Mouse (Mus musculus) adrenal gland, adult 8-10 months (tissue): ENCODE data around the gene Pbld2. TPM values are rescaled to one million over a fixed set of nuclear protein-coding genes. Genes with fewer than 3 reads are reported as not detected.

ENCODE experiments used
- DNase-seq: peaks from one replicate; pipeline ENCODE4 v3.0.0; 2022
- total RNA-seq, 4 experiments: library from RNA; stranded (reverse); gene quantifications; 2 replicates each; pipeline ENCODE4 v1.2.4; 2022

The Pbld2 gene
- total RNA-seq, 4 experiments from 2014 or later: 4.4 to 6.3 (median 5.1) TPM

DNA sequence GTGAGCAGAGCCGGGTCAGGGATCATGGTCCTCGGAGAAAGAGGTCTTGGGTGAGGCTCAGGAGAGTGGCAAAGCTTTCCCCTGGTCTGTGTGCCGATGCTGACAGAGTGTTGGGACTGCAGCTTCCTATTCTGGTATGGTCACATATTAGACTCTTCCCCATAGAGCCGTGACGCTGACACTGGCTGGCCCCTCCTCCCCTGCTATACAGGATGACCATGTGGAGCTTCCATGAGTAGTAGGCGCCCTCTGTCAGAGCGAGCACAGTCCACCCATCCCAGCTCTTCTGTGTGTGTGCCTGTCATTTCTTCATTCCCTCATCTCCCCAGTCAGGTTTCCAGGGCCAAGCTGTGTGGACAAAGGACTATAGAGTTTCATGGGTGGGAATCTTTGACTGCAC, 39.2 kb downstream of the Pbld2 start:
- no peak for DNase-seq

DNA sequence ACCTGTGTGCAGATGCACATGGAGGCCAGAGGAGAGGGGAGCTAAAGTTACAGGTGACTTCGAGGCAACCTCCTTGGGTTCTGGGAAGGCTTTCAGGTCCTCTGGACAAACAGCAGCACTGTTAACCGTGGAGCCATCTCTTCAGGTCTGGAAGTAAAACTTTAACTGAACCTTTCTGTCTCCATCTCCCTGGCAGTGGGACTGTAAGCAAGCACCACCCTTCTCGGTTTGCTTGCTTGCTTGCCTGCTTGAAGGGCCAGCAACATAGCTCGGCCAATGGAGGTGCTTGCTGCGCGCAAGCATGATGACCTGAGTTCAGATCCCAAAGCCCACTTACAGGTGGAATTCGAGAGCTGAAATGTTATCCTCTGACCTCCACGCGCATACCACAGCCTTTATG, 40.4 kb downstream of the Pbld2 start:
- no peak for DNase-seq

DNA sequence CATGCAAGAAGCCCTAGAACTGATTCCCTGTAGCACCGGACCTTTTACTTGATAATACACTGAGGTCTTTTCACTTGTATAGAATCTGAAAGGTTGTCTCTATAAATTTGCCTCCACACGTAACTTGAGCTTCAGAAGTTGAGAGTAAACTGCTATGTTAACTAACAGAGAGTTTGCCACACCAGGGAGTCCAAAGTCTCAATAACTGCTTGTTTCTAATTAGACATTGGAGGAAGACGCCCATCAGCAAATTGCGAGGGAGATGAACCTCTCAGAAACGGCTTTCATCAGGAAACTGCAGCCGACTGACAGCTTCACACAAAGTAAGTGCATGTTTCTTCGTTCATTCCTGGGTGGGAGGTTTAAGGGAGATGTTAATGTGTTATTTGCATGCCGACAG, 41.4 kb downstream of the Pbld2 start:
- DNase-seq: no peak

DNA sequence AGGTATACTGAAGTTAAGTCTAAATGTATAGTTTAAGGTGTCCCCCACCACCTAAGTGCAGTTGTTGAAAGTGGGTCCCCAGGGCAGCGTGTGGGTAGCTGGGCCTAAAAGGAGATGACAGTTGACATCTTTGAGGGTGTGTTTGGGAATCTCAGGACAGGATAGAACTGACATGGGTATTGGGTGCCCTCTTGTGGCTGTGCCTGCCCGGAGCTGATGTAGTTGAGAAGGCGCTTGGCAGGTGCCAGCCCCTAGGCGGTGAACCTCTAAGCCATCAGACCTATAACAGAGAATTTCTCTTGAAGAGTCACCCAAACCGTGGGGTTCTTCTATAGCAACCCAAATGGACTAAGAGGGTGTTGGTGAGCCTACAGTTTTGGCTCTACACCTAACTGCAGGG, 41.9 kb downstream of the Pbld2 start:
- peak; percentile 66 for DNase-seq

DNA sequence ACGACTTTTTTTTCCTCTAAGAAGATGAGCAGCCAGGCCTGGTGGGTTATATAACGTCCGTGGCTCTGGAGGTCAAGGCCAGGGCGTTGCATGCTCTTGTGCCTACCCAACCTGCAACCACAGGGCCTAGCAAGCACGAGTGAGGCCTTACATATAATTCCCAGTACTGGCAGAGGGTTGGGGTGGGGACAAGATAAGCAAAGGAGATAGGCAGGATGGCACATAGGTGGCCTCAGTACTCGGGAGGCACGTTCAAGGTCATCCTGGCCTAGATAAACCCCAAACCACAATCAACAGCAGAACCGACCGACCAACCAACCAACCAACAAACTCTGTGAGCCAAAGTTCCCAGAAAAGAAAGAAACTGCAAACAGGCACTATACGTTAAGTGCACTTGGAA, 62.2 kb downstream of the Pbld2 start:
- no peak for DNase-seq

DNA sequence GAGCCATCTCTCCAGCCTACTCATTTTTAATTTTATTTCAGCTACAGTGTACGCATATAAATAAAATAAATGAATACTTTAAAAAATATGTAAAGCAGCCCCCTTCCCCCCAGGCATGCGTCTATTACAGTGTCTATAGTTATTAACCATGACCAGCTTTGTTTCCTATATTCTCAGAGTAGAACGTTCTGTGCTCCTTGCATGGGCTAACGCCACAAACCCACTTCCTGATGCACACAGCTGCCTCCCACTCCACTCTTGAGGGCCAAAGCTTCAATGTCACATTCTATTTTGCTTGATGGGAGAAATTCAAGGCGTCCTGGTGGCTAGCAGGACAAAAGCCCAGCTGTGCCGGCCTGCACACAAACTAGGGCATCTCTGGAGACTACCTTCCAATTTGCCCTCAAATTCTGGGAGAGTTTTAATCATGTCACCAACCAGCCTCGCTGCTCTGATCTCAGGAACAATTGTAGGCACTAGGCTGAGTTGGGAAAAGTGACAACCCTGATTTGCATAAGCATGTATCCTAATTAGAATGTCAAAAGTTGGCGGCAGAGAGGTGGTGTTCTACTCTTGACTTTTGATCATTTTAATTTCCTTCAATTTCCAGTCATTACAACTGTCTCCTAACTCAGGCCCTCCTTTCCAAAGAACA, 65.1 kb downstream of the Pbld2 start:
- no peak for DNase-seq

DNA sequence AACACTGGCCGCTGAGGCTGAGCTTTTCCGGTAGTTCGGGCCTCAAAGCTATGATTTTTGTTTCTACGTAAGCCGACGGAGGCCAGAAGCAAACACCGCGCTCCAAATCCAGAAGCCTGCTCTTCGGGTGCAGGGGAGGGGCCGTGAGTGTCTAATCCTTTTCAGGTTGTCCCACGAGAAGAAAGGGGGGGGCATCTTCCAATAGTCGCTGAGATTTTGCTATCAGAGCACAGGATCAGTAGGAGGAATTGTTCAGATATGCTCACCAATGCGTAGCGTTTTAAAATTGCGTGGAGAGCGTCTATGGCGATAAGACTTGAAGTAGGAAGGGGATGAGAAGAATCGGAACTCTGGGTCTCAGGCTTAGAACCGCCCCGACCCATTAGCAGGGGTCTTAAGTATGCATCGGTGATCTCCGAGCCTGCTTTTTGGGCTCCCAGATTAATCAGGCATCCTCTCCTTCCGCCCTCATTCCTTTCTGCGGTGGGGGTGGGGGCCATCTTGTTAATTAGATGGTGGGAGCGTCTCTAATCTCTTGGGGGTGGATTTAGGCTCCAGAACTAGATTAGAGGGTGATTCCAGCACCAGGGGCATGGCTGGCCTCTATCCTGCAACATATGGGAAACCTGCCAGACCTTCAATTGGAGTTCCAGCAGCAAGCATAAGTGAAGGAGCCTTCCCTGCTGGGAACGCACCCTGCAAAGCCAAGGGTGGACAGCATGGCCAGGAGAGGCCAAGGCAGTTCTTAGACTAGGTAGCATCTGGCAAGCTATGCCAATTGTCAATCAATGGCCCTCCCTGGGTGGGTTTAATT, 65.8 kb downstream of the Pbld2 start:
- DNase-seq: no peak

DNA sequence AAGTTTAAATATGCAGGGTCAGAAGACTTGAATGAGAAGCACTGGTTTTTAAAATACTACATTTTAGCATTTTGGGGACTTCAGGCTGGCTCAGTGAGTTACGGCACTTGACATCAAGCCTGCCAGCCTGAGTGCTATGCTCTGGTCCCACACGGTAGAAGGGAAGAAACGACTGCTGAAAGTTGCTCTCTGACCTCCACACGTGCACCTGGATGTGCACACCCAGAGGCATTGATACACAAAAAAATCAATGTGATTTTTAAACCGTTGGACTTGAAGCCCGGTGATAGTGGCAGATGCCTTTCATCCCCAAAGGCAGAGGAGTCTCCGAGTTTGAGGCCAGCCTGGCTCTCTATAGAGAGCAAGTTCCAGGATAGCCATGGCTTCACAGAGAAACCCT, 67.8 kb downstream of the Pbld2 start:
- DNase-seq: no peak

DNA sequence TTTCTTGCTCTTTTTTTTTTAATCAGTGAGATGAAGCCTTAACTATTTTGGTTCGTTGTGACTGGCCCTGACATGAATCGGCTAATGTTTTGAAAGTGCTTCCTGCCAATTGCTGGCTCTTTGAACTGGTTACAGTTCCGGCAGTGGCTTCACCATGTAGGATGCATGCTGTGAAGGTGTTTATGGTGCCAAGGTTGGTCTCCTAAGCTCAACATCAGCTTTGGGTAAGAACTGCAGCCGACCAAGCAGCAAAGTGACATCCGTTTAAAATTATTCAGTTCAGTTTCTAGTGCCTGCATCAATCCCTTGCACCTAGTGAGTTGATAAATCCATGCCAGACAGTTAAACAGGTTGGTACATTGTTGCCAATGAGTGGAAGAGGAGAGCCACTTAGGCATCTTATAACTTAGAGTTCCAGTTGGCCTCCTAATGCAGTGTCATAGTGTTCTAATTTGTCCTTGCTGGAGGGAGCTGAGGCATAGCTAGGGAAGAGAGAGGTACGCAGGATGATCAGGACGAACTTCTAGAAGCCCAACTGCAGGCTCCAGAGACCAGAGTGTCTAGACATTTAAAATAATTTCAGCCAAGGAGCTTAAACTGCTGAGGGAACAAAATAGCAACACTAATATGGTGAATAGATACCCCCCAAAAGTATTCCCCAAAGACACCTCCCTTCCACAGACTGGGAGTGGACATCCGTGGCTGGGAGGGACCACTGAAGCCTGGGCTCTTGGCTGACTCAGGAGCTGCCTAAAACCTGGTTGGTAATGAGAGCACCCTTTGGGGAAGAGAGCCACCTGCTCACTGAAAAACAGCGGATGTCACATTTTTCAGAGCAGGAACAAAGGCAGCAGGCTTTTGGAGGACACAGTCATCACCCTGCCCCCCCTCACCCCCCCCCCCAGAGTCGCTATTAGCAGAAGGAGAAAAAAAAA, 68.8 kb downstream of the Pbld2 start:
- no peak for DNase-seq

DNA sequence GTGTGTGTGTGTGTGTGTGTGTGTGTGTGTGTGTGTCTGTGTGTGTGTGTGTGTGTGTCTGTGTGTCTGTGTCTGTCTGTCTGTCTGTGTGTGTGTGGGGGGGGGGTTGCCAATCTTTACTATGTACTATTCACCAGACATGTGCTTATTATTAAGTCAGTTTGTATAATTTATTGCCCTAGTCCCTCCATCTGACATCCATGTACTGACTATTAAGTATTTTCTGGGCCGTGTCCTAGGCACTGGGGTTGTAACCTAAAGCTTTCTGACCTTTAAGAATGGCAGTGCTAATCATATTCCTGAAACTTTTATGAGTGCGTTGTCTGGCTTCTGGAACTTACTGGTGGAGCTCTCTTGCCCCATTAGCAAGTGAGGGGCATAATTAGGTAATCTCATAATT, 72.6 kb downstream of the Pbld2 start:
- no peak for DNase-seq

DNA sequence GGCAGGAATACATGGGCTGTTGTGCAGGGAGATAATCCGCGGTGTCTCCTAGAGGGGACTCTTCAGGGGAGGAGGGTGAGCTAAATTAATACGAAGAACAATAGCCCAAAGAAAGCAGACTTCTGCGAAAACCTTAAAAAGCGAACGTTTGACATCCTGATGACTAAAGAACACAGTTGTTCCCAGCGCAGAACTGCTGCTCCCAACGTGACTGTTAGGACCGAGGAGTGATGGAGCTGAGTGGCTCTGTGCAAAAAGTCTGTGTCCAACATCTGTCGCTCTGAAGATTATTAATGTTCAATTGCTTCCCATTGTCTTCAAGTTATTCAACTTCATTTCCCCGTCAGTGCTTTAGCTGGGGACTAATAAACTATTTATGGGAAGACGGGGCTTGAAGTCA, 74.1 kb downstream of the Pbld2 start:
- DNase-seq: no peak

DNA sequence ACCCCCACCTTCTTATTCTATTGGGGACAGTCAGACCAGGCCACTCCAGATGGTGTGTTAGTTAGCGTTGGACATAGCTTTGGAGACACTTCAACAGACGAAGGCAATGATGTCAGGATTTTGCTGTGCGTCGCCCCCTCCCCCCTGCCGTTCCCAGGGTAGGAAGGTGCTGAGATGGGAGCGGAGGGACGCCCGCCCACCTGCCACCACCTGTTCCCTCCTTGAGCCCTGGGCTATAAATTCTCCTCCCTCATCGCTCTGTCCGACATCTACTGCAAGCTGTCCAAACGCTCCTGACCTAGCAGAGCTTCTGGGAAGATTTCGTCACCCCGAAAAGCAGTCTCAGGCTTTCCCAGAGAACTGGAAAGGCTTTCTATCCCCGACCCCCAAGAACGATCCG, 75.4 kb downstream of the Pbld2 start, which contains the start of gene Atoh7:
Gene Atoh7, plus strand, starts transcription at position 131 of the 400 bp plus-strand sequence.
- DNase-seq: no peak

DNA sequence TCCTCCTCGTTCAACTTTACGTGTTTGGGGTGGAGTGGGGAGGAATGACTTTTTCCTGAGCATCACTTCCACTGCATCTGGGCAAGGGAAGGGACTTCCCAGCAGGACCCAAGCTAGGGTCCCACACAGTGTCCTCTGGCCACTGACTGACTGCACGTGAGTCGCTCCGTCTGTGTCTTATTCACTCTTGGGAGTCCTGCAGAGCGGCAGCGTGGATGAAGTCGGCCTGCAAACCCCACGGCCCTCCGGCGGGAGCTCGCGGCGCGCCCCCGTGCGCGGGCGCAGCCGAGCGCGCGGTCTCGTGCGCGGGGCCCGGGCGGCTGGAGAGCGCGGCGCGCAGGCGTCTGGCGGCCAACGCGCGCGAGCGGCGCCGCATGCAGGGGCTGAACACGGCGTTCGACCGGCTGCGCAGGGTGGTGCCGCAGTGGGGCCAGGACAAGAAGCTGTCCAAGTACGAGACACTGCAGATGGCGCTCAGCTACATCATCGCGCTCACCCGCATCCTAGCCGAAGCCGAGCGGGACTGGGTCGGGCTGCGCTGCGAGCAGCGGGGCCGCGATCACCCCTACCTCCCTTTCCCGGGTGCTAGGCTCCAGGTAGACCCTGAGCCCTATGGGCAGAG, 75.9 kb downstream of the Pbld2 start:
- no peak for DNase-seq

DNA sequence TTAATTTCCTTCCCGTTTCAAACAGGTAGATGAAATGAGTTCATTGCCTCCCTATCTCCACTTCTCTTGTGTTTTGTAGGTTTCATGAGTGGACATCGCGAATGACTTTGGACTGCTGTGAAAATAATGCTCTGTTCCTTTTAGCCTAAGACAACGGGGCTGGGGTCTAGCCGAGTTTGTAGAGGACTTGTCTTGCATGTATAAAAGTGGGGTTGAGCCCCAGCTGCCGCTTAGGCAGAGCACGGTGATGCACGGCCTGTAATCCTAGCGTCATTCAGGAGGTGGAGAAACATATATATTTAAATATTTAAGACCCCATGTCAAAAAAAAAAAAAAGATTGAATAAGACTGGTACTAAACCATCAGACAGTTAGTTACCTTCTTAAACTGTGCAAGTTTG, 76.5 kb downstream of the Pbld2 start:
- no peak for DNase-seq

Other genes with a start within 250 kb of the Pbld2 start
- gene Ccar1, start 232.0 kb upstream of the Pbld2 start, total RNA-seq: 10 to 100 TPM; 47.1 to 78.2 (median 61.6) TPM
- gene Tet1, start 115.3 kb upstream of the Pbld2 start, total RNA-seq: 1 to 10 TPM; 3.5 to 6.6 (median 5.2) TPM
- gene Slc25a16, start 103.7 kb upstream of the Pbld2 start, total RNA-seq: 10 to 100 TPM; 40.4 to 49.6 (median 42.9) TPM
- 1 to 10 TPM in 2 of 4 experiments, under 1 TPM in 2; 0.58 to 1.4 (median 1.0) TPM for gene Dna2, start 77.3 kb upstream of the Pbld2 start, total RNA-seq
- 10 to 100 TPM; 17.3 to 39.9 (median 27.8) TPM for gene Rufy2, start 44.1 kb upstream of the Pbld2 start, total RNA-seq
- 10 to 100 TPM; 33.2 to 80.1 (median 50.9) TPM for gene Hnrnph3, start 98 bp upstream of the Pbld2 start, total RNA-seq
- 1 to 10 TPM in 3 of 4 experiments, under 1 TPM in 1; 0.78 to 3.3 (median 1.6) TPM for gene Pbld1, start 35.8 kb downstream of the Pbld2 start, total RNA-seq
- gene Atoh7, start 75.3 kb downstream of the Pbld2 start, total RNA-seq: not detected
- gene Mypn, start 179.6 kb downstream of the Pbld2 start, total RNA-seq: under 1 TPM in 3 of 4 experiments, not detected in 1; 0.24 to 0.44 (median 0.40) TPM
- gene Herc4, start 219.5 kb downstream of the Pbld2 start, total RNA-seq: 100 to 1,000 TPM; 123 to 182 (median 151) TPM